Mouse (Mus musculus): ENCODE data around the gene Batf2. TPM values are rescaled to one million over a fixed set of nuclear protein-coding genes. Genes with fewer than 3 reads are reported as not detected.

Gene Batf2
- total and polyA plus RNA-seq, 2 experiments from 2014 or later: 0.18 to 0.46 TPM

DNA sequence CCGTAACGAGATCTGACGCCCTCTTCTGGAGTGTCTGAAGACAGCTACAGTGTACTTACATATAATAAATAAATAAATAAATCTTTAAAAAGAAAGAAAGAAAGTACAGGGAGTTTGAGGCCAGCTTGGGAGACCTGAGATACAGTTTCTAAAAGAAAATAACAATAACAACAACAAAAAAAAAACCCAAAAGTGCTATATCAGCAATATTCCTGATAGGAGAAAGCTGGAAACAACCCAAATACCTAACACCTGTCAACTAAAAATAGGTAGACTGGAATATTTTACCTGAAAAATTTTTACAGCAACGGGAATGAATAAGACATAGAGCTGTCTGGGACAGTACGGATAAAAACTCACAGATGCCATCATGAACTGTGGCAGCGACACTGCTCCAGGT, 38.0 kb downstream of the Batf2 start:
- Histone ChIP-seq H3K4me3 (ENCODE audit: low read depth, low read length) (no peak overlapping the region), H3K27ac (ENCODE audit: low read depth) (no peak overlapping the region), H3K4me2 (ENCODE audit: low read depth, low read length) (no peak overlapping the region), H3K9ac (replicated peaks; ENCODE audit: low read depth, low read length) (no peak overlapping the region), H3K36me3 (replicated peaks; ENCODE audit: control insufficient read depth, insufficient read depth, low read length) (no peaks in the 10 kb centered on the region), H3K4me1 (ENCODE audit: control insufficient read depth, insufficient read depth) (no peaks in the 10 kb centered on the region), H3K9me3 (replicated peaks; ENCODE audit: control insufficient read depth, low read length) (no peaks in the 10 kb centered on the region), H3K27me3 (ENCODE audit: control insufficient read depth, insufficient read depth, low read length) (no peaks in the 10 kb centered on the region)
- WGBS: 74% methylated on average over 5 of the region's 6 CpGs
- no peak for ATAC-seq (ENCODE audit: insufficient read depth, low read depth)
- TF ChIP-seq CTCF (IDR thresholded peaks at IDR 0.05; ENCODE audit: low read depth) (no peak), EP300 (IDR thresholded peaks at IDR 0.05; ENCODE audit: low read depth) (no peak)
- no peak for DNase-seq (ENCODE audit: low spot score)

DNA sequence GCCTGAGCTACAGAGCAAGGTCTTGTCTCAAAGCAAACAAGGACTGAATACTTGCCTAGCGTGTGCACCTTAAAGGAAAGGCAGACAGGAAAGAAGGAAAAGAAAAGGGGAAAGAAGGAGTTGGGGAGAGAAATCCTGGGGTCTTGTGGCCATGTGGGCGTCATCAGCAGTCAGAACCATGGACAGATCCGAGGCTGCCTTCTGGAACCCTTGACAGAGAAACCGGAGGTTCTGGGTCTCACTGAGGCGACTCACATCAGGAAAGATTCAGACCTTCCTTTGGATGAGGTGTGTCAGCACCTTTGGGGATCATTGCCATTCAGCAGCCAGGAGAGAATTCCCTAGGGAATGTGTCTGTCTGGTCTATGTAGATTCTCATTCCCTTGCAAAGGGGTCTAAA, 40.8 kb downstream of the Batf2 start:
- no peaks in the 10 kb centered on the region for H3K9me3 ChIP-seq (replicated peaks; ENCODE audit: control insufficient read depth, low read length)
- WGBS: 10% methylated on average over 5 of the region's 5 CpGs
- no peak overlapping the region for H3K4me2 ChIP-seq (ENCODE audit: low read depth, low read length)
- no peaks in the 10 kb centered on the region for H3K27me3 ChIP-seq (ENCODE audit: control insufficient read depth, insufficient read depth, low read length)
- no peak for ATAC-seq (ENCODE audit: insufficient read depth, low read depth)
- H3K36me3 ChIP-seq (replicated peaks; ENCODE audit: control insufficient read depth, insufficient read depth, low read length): no peaks in the 10 kb centered on the region
- no peak overlapping the region for H3K27ac ChIP-seq (ENCODE audit: low read depth)
- no peaks in the 10 kb centered on the region for H3K4me1 ChIP-seq (ENCODE audit: control insufficient read depth, insufficient read depth)
- H3K4me3 ChIP-seq (ENCODE audit: low read depth, low read length): no peak overlapping the region
- no peak for TF ChIP-seq CTCF (IDR thresholded peaks at IDR 0.05; ENCODE audit: low read depth)
- TF ChIP-seq EP300 (IDR thresholded peaks at IDR 0.05; ENCODE audit: low read depth): no peak
- H3K9ac ChIP-seq (replicated peaks; ENCODE audit: low read depth, low read length): no peak overlapping the region
- DNase-seq (ENCODE audit: low spot score): no peak

DNA sequence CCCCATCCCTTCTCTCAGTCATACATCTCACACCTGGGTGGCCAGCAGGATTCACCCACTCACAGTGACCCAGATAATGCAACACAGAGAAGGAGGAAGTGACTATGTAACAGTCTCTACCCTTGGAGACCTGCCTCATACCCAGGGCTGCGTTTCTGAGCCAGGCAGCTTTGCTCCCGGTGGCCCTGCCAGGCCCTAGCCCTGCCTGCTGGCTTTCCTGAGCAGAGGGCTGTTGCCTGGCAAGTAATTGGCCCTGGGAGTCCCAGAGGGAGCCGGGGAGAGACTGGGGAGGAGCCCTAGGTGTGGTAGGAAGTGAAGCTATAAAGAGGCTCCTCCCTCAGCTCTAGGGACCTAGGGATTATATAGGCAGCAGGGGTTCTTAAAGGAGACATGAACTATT, 41.8 kb downstream of the Batf2 start:
- 12% methylated on average over 3 of the region's 3 CpGs for WGBS
- TF ChIP-seq CTCF (IDR thresholded peaks at IDR 0.05; ENCODE audit: low read depth) (no peak), EP300 (IDR thresholded peaks at IDR 0.05; ENCODE audit: low read depth) (no peak)
- no peaks in the 10 kb centered on the region for H3K9me3 ChIP-seq (replicated peaks; ENCODE audit: control insufficient read depth, low read length)
- H3K9ac ChIP-seq (replicated peaks; ENCODE audit: low read depth, low read length): no peak overlapping the region
- H3K36me3 ChIP-seq (replicated peaks; ENCODE audit: control insufficient read depth, insufficient read depth, low read length): no peaks in the 10 kb centered on the region
- H3K4me1 ChIP-seq (ENCODE audit: control insufficient read depth, insufficient read depth): no peaks in the 10 kb centered on the region
- no peak for DNase-seq (ENCODE audit: low spot score)
- no peaks in the 10 kb centered on the region for H3K27me3 ChIP-seq (ENCODE audit: control insufficient read depth, insufficient read depth, low read length)
- ATAC-seq (ENCODE audit: insufficient read depth, low read depth): no peak
- H3K4me3 ChIP-seq (ENCODE audit: low read depth, low read length): no peak overlapping the region
- H3K4me2 ChIP-seq (ENCODE audit: low read depth, low read length): no peak overlapping the region
- H3K27ac ChIP-seq (ENCODE audit: low read depth): no peak overlapping the region

DNA sequence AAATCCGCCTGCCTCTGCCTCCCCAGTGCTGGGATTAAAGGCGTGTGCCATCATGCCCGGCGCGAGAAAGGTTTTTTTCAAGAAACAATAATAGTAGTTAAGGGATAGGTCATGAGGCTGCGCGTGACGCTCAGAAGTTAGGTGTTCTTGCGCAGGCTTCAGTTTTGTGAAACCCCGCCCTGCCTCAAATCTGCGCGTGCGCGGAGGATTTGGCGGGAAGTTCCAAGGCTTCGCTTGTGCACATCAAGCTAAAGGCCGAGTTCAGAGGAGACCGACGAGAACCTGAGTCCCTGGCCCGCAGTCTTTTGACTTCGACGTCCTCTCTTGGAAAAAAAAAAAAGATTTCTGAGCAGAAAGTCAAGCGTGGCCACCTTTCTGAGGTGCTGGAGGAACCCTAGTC, 43.3 kb downstream of the Batf2 start, which contains the start of gene Majin:
Gene Majin, plus strand, starts transcription at position 258 of the 400 bp plus-strand sequence.
- DNase-seq (ENCODE audit: low spot score) (no peak), ATAC-seq (ENCODE audit: insufficient read depth, low read depth) (no peak)
- Histone ChIP-seq H3K4me1 (ENCODE audit: control insufficient read depth, insufficient read depth) (no peaks in the 10 kb centered on the region), H3K9ac (replicated peaks; ENCODE audit: low read depth, low read length) (no peak within 1 kb of the TSS), H3K4me3 (ENCODE audit: low read depth, low read length) (no peak within 1 kb of the TSS), H3K36me3 (replicated peaks; ENCODE audit: control insufficient read depth, insufficient read depth, low read length) (no peaks in the 10 kb centered on the region), H3K4me2 (ENCODE audit: low read depth, low read length) (no peak within 1 kb of the TSS), H3K27me3 (ENCODE audit: control insufficient read depth, insufficient read depth, low read length) (no peaks in the 10 kb centered on the region), H3K9me3 (replicated peaks; ENCODE audit: control insufficient read depth, low read length) (no peaks in the 10 kb centered on the region), H3K27ac (ENCODE audit: low read depth) (no peak within 1 kb of the TSS)
- TF ChIP-seq EP300 (IDR thresholded peaks at IDR 0.05; ENCODE audit: low read depth): no peak
- TF ChIP-seq CTCF (IDR thresholded peaks at IDR 0.05; ENCODE audit: low read depth): no peak
- WGBS: 74% methylated on average over 23 of the region's 23 CpGs

DNA sequence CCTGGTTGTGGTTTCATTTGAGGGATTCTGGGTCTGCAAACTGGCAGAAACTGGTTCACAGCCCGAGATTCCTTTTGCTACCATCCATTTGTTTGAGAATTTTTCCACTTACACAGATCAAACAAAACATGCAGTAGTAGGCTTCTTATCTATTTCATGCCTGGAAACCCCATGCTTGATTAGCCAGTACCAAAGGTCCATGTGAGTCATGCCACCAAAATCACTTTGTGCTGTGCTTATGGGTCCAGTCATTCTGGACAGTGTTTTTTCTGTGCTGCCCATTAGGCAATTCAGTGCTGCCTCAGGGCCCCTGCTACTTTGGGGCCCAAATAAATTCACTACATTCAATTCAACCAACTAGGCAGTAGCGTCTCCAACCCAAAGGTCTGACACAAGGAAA, 63.5 kb downstream of the Batf2 start:
- Histone ChIP-seq H3K36me3 (replicated peaks; ENCODE audit: control insufficient read depth, insufficient read depth, low read length) (no peaks in the 10 kb centered on the region), H3K9ac (replicated peaks; ENCODE audit: low read depth, low read length) (no peak overlapping the region), H3K27ac (ENCODE audit: low read depth) (no peak overlapping the region), H3K4me2 (ENCODE audit: low read depth, low read length) (no peak overlapping the region), H3K4me3 (ENCODE audit: low read depth, low read length) (no peak overlapping the region), H3K27me3 (ENCODE audit: control insufficient read depth, insufficient read depth, low read length) (no peaks in the 10 kb centered on the region), H3K4me1 (ENCODE audit: control insufficient read depth, insufficient read depth) (no peaks in the 10 kb centered on the region), H3K9me3 (replicated peaks; ENCODE audit: control insufficient read depth, low read length) (no peaks in the 10 kb centered on the region)
- ATAC-seq (ENCODE audit: insufficient read depth, low read depth): no peak
- TF ChIP-seq EP300 (IDR thresholded peaks at IDR 0.05; ENCODE audit: low read depth) (no peak), CTCF (IDR thresholded peaks at IDR 0.05; ENCODE audit: low read depth) (no peak)
- no peak for DNase-seq (ENCODE audit: low spot score)
- 69% methylated on average over 2 of the region's 2 CpGs for WGBS

DNA sequence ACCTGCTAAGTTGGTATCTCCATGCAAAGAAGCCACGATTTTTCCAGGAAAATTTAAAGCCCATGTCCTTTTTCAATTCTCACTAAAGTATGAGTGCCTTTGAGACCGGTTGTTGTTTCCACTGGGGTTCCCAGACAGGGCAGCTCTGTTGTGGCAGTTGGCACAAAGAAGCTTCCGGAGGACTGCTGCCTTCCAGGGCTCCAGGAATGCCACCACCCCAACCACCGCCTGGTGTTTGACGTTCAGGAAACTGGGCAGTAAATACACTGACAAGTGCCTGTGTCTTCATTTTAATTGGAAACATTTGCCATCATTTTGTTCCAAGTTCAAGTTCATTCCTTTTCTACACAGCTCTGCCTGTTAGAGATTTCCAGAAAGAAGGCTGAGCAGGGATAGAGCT, 65.9 kb downstream of the Batf2 start:
- no peak overlapping the region for H3K4me3 ChIP-seq (ENCODE audit: low read depth, low read length)
- H3K9me3 ChIP-seq (replicated peaks; ENCODE audit: control insufficient read depth, low read length): no peaks in the 10 kb centered on the region
- DNase-seq (ENCODE audit: low spot score) (no peak), ATAC-seq (ENCODE audit: insufficient read depth, low read depth) (no peak)
- no peaks in the 10 kb centered on the region for H3K27me3 ChIP-seq (ENCODE audit: control insufficient read depth, insufficient read depth, low read length)
- no peak overlapping the region for H3K9ac ChIP-seq (replicated peaks; ENCODE audit: low read depth, low read length)
- no peak overlapping the region for H3K4me2 ChIP-seq (ENCODE audit: low read depth, low read length)
- H3K27ac ChIP-seq (ENCODE audit: low read depth): no peak overlapping the region
- no peaks in the 10 kb centered on the region for H3K36me3 ChIP-seq (replicated peaks; ENCODE audit: control insufficient read depth, insufficient read depth, low read length)
- 53% methylated on average over 5 of the region's 5 CpGs for WGBS
- TF ChIP-seq EP300 (IDR thresholded peaks at IDR 0.05; ENCODE audit: low read depth): no peak
- TF ChIP-seq CTCF (IDR thresholded peaks at IDR 0.05; ENCODE audit: low read depth): no peak
- H3K4me1 ChIP-seq (ENCODE audit: control insufficient read depth, insufficient read depth): no peaks in the 10 kb centered on the region

All from heart, postnatal 0 days (tissue).